Mouse (Mus musculus): Measurements from ENCODE around the gene Pipox.
A peak's percentile ranks its signal among the peaks of the same experiment; 100 is the strongest.

Gene Pipox

GRCm38 (mm10) chr11:77875269-77875668 is 18.6 kb downstream of the Pipox start:
- no peak for DNase-seq

DNA sequence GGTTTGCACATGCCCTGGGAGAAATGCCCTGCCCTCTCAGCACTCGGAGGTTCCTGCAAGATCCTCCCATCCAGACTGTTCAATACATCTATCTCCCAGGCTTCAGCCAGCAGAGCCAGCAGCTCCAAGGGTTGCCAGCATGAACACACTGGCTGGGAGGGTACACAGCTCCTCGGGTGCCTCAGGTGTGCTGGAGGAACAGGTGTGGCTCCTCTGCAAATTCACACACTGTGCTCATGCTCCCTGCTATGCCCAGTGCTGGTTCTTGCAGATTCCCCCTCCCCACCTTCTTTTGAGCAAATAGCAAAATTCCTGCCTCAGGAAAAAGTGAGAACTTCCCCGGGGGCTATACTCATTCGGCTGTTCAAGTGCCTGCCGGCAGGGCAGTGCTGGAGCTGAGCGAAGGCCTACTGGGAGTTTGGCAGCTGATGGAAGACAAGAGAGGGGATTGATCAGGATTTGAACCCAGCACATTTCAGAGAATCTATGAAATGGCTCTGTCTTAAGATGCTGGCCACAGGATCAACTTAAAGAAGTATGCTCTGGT is 19.1 kb downstream of the Pipox start:
- DNase-seq: no peak

- no peak for DNase-seq
Observed at GRCm38 (mm10) chr11:77873116-77873515, 20.8 kb downstream of the Pipox start.

- DNase-seq: no peak
Observed at GRCm38 (mm10) chr11:77872685-77873084, 21.2 kb downstream of the Pipox start.

DNA sequence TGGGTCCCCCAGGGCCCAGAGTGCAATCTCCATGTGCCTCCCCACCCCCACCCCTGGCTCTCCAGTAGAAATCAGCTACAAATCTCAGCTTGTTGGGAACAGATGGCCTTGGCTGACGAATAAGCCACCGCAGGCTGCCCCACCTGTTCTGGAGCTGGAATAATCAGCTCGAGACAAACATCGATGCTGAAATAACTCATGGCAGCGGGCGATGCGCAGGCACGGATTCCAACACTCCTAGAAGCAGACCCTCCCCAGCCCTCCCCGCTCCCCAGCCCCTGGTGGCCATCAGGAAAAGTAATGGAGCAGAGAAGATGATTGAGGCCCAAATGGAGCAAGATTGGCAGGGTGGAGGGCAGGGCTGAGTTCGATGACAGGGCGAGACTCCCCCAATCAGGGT is 21.7 kb downstream of the Pipox start:
- DNase-seq: no peak

GRCm38 (mm10) chr11:77871436-77871835 is 22.5 kb downstream of the Pipox start:
- DNase-seq: no peak

- no peak for DNase-seq
Observed at GRCm38 (mm10) chr11:77867419-77868083, 26.3 kb downstream of the Pipox start.

GRCm38 (mm10) chr11:77864771-77865170 is 29.1 kb downstream of the Pipox start:
- DNase-seq: no peak

DNA sequence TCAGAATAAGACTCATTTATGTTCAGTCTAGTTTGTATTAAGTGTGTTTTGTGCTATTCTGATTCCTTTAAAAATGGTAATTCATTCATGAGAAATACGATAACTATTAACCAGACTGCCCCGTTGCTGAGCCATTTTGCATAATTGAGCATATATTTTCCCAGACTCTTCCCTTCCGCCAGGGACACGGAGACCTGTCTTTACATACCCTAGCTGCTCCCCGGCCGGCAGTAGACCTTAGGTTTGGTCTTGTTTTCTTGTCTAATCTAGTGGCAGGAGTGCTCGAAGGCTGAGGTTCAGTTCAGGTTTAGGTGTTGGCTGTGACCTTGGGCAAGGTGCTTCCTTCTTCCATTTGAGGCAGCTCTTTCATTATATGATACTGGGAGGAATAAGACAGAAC is 31.0 kb downstream of the Pipox start:
- DNase-seq: no peak

- no peak for DNase-seq
Observed at GRCm38 (mm10) chr11:77860947-77861346, 32.9 kb downstream of the Pipox start.

- no peak for DNase-seq
Observed at GRCm38 (mm10) chr11:77858589-77858988, 35.3 kb downstream of the Pipox start.

DNA sequence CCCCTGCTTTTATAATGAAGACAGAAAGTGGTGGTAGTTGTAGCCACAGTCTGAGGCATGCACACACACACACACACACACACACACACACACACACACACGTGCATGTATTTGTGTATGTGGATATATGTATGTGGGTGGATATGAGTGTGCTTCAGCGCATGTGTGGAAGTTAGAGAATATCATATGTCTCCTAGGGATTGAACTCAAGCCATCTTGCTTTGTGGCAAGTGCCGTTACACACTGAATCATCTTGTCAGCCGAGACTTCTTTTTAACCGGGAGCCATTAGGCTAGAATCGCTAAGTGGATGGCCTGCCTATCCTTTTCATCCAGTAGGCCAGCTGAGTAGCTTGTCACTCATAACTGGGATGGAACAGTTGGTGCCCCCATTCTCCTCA is 36.8 kb downstream of the Pipox start:
- no peak for DNase-seq

- DNase-seq: peak; percentile 32
Observed at GRCm38 (mm10) chr11:77855396-77855795, 38.5 kb downstream of the Pipox start.

GRCm38 (mm10) chr11:77854641-77855040 is 39.3 kb downstream of the Pipox start:
- DNase-seq: no peak

GRCm38 (mm10) chr11:77852941-77853668 is 40.8 kb downstream of the Pipox start:
- DNase-seq: peak; percentile 21

- DNase-seq: no peak
Observed at GRCm38 (mm10) chr11:77852195-77852594, 41.7 kb downstream of the Pipox start.

DNA sequence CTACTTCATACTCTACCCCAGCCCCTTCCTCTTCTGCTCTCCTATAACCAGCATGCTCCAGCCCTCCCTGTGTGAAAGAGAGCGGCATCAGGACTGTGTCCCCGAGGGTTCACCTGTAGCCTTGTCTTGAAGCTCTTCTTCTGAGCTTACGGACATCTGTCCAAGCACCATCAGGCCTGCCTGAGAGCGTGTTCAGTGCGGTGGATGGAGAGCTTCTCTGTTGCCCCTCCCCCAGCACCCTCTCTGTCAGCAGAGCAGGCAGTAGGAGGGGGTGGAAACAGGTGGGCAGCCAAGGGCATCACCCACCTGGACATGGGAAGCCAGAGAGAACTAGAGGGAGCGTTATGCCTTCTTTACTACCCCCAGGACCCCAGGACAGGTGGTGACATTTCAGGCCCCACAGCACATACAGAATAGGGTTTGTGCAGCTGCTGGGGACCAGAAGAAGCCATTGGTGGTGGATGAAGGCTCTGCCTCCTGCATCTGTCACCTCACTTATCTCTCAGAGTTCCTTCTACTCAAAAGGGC is 42.3 kb downstream of the Pipox start:
- no peak for DNase-seq

DNA sequence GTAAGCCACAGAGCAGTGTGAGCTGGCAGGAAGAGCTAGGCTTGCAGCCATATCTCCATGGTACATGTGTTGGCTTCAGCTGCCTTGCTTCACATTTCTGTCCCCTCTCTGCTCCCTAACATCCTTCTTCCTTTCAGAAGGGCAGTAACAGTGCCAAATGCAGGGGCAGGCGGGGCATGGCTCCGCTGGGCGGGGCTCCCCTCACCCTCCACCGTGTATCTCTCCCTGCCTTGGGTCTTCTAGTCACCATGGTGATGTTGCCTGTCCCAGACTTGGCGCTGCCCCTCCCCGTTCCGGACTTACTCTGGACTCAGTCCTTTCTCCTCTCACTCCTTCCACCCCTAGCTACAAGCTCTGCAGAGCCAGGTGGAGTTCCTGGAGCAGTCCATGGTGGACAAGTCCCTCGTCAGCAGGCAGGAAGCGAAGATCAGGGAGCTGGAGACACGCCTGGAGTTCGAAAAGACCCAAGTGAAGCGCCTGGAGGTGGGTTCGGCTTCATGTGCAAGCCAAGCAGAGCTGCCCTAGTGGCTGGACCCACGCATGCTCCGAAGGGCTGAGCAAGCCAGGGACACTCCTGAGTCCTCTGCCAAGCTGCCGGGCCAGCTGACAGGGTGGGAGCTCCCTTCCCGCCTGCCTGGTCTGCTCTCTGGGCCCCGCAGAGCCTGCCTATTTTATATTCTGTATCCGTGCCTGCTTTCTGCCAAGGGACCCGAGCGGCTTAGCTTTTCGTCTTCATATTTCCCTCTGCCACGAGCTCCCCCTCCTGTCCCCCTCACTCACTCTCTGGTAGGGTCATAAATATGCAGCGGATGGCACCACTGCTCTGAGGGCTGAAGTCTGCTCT is 43.3 kb downstream of the Pipox start:
- DNase-seq: no peak

DNA sequence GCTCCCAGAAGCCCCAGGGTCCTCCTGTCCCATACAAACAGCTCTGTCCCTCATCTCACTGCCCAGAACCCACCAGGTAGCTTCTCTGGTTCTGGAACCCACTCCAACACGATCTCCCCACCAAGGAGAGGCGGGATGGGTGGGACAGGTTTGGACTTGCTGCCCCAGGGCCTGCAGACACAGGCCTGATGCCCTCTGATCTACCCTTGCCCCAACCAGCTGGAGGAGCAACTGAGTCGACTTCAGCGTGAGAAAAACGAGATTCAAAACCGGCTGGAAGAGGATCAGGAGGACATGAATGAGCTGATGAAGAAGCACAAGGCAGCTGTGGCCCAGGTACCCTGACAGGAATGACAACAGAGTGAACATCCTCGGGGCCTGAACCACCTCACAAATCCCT is 44.7 kb downstream of the Pipox start:
- DNase-seq: no peak

DNA sequence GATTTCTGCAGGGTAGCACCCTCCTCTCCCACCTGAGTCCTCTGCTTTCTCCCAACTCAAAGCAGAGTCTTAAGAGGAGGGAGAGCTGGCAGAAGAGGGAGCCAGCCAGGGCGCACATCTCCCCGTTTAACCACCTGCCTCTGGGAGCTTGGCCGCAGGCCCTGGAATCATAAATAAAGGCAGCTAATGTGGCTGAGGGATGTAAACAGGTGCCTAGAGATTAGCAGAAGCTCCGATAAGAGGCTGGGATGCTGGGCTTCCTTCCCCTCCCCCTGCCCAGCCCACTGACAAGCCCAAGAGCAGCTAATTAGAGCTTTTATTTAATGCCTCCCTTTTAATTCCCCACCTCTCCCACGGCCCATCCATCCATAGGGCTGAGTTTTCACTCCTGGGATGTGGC is 45.8 kb downstream of the Pipox start:
- no peak for DNase-seq

DNA sequence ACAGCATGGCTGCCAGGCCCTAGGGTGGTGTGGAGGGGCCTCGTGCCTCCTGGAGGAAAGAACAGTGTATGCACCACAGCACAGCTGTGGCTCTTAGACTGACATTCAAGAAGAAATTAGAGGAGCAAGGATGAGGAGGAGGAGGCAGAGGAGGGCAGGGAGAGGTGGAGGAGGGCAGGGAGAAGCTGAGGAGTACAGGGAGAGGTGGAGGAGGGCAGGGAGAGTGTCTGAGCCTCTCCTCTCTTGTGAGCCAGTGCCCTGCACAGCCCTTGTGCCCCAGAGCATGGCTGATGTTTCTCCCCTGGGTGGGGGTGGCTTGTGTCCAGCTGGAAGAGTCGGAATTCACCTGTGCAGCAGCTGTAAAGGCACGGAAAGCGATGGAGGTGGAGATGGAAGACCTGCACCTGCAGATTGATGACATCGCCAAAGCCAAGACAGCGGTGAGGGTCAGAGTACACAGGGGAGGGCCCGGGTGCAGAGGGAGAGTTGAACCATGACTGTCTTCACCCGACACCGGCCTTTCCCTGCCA is 46.2 kb downstream of the Pipox start:
- DNase-seq: no peak

- DNase-seq: no peak
Observed at GRCm38 (mm10) chr11:77843906-77844200, 50.0 kb downstream of the Pipox start.
